Mouse (Mus musculus) ovary, adult 18-20 months (tissue): Measurements from ENCODE around the gene Tbcc.
"Not testable (repeated sequence)": the region's sequence is repeated elsewhere in the genome, so short reads cannot be mapped to it uniquely, and the experiment has no call there.

ENCODE experiments used
- DNase-seq: peaks from one replicate; pipeline ENCODE4 v3.0.0; 2022; ENCODE audit warnings: low spot score, mixed read lengths

Tbcc gene

GRCm38 (mm10) chr17:46890116-46890815 is at the start of gene Tbcc:
Gene Tbcc, plus strand, starts transcription at chr17:46890684.
- peak; percentile 96 for DNase-seq

DNA sequence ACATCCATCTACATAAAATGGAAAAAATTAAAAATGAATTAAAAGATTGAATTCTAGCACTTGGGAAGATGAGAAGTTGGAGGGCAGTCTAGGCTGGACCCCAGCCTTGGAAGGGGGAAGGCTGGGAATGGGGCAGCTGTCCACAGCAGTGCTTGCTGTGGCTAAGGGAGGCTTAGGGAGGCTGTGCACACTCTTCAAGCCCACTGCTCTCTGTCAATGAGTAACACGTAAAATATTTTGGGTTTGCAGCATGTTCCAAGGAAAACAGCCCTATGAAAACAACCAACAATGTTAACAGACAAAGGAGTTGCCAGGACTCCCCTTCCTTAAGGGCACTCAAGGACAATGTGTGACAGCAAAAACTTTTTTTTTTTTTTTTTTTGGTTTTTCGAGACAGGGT is 47.5 kb upstream of the Tbcc start:
- DNase-seq: no peak

DNA sequence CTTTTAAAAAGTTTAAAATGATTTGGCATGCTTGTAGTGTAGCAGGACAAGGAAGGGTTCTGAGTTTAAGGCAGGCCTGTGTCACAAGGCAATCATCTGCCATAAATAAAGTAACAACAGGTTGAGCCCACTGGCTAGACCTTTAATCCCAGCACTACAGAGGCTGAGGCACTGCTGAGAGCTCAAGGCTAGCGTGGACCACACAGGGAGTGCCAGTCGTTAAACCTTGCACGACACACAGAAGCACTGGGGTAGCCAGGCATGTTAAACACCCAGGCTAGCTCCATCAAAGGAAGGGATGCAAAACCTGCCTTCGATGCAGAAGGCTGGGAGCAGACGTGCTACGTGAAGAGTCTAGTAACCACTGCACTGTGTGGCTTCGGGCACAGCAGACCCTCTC is 46.8 kb upstream of the Tbcc start:
- no peak for DNase-seq

GRCm38 (mm10) chr17:46844811-46845210 is 45.7 kb upstream of the Tbcc start:
- no peak for DNase-seq

GRCm38 (mm10) chr17:46845262-46845661 is 45.2 kb upstream of the Tbcc start:
- DNase-seq: no peak

- DNase-seq: not testable (repeated sequence)
Observed at GRCm38 (mm10) chr17:46846573-46846972, 43.9 kb upstream of the Tbcc start.

DNA sequence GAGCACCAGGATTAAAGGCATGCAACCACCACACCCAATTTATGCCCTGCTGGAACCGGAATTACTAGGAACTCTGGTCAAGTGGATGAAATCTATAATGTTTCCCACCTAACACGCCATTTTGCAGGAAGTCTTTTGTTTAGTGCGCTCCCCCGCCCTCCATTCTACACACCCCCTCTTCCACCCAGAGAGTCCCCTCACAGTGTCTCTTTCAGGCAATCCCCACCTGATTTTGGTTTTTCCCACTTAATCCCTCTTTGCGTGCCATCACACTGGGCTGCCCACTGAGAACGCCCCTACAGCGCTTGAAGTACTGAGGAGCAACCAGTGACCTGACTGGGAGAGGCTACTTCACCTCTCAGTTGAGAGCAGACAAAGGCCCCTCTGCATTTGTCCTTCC is 43.3 kb upstream of the Tbcc start:
- DNase-seq: no peak

- no peak for DNase-seq
Observed at GRCm38 (mm10) chr17:46852725-46853124, 37.8 kb upstream of the Tbcc start.

DNA sequence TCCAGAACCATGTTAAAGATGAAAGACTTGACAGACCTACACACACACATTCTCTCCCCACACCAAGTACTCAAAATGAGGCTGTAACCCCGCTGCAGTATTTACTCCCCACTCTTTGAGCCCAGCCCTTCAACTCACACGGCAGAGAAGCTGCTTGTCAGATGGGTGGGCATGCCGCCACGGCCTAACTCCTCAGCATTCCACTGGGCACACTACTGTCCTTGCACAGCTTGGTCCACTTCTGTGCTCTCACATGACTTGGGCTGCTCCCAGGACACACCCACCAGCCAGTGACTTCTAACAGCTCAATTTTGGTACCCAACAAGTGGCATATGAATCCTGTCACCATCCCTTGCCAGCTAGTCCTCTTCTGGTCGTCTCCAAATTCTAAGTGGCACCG is 37.2 kb upstream of the Tbcc start:
- peak; percentile 52 for DNase-seq

DNA sequence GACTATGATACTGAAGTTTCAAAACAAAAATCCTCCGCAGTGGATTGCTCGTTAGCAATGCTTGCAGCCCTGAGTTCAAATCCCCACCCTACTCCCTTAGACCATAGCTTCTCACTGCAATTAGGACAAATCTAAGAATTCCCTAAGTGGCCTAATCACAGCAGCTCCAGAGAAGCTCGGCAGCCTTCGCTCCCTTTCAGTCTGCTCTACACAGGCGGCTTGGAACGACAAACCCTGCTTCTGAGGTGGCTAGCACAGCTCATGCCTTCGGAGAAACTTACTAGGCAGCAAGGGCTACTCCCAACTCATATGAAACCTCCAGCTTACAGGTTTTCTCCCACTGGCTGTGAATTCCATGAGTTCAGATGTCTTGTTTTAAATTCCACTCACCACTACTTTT is 36.4 kb upstream of the Tbcc start:
- DNase-seq: no peak

GRCm38 (mm10) chr17:46854640-46855110 is 35.8 kb upstream of the Tbcc start:
- DNase-seq: peak; percentile 23

- no peak for DNase-seq
Observed at GRCm38 (mm10) chr17:46855328-46856106, 35.0 kb upstream of the Tbcc start.

- no peak for DNase-seq
Observed at GRCm38 (mm10) chr17:46856107-46856388, 34.4 kb upstream of the Tbcc start.

- DNase-seq: peak; percentile 59
Observed at GRCm38 (mm10) chr17:46856471-46857360, 33.8 kb upstream of the Tbcc start.

- DNase-seq: peak; percentile 73
Observed at GRCm38 (mm10) chr17:46857361-46857902, 33.1 kb upstream of the Tbcc start.

DNA sequence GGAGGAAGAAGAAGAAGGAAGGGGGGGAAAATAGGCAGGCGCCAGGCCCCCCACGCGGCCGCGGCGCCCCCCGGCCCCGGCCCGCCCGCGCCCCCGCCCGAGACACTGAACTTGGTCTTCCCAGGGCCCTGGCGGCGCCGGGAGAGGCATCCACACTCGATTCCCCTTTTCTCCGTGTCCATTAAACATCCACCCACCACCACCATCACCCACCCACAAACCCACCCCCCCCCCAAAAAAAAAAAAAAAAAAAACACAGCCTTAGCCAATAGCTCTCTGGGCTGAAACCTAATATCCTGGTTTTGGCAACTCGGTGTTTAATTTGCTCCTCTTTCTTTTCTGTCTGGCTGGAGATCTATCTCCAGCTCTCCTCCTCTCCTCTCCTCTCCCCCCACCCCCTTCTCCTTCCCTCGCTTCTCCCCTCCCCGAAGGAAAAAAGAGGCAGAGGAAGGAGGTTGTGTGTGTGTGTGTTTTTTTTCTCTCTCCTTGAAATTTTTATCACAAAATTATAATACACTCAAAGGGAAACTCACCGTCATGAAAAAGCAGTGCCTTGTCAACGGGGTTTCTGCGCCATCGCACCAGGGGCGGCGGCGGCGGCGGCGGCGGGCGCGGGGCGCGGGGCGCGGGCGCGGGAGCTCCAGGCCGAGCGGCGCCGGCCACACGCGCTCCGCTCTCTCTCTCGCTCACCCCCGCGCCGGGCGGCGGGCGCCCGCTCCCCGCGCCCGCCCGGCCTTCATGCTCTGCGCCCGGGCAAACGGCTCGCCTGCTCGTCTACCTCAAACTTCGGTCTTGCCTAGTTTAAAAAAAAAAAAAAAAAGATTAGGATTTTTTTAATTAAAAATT is 32.4 kb upstream of the Tbcc start, which contains the start of gene Bicral:
Gene Bicral (minus strand): TSS at position 580 of the 846 bp plus-strand sequence.
- peak; percentile 51 for DNase-seq

DNA sequence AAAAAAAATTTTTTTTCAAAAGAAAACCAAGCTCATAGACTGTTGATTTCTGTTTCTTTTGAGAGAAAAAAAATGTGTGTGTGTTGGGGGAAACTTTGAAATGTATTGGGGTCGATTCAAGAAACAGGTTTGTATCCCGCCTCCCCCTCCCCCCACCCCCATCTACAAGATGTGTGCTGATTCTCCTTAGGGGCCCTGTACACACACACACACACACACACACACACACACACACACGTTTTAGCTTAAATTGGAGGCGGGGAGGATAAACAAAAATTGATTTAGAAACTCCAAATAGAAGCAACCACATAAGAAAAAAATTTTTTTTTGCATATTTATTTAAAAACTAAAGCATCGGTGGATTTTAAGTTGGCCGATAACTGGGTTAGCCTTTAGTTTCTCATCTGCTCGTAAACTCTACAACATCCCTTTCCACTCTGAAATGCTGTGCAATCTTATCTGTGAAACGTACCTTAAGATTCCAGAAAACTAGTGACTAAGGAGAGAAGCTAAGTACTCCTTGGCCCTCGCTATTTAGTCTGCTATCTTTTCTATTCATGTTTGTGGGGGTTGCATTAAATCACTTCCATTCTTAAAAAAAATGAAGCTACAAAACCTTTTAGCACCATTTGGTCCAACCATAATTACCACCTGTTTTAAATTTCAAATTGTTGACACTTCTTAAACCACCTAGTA is 31.6 kb upstream of the Tbcc start:
- no peak for DNase-seq

DNA sequence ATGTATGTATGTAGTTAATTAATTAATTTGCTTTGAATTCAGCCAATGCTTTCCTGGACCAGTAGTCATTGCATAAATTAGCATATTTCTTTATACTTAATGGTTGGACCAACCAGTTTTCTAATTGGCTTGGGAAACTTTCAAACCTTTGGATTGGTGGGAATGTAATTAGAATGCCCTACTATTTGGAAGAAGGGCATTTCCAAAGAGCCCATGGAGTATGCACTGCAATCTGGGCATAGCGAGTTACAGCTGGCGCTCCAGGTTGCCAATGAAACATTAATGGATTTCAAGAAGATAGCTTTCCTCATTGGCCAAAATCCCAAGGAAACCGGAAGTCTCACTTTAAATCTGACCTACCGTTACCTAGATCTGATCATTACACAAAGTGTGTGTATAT is 30.4 kb upstream of the Tbcc start:
- DNase-seq: no peak

GRCm38 (mm10) chr17:46864566-46865195 is 25.8 kb upstream of the Tbcc start:
- no peak for DNase-seq

- DNase-seq: no peak
Observed at GRCm38 (mm10) chr17:46866836-46867235, 23.6 kb upstream of the Tbcc start.
